Mouse (Mus musculus): Measurements from ENCODE around the gene Rftn1.

DNA sequence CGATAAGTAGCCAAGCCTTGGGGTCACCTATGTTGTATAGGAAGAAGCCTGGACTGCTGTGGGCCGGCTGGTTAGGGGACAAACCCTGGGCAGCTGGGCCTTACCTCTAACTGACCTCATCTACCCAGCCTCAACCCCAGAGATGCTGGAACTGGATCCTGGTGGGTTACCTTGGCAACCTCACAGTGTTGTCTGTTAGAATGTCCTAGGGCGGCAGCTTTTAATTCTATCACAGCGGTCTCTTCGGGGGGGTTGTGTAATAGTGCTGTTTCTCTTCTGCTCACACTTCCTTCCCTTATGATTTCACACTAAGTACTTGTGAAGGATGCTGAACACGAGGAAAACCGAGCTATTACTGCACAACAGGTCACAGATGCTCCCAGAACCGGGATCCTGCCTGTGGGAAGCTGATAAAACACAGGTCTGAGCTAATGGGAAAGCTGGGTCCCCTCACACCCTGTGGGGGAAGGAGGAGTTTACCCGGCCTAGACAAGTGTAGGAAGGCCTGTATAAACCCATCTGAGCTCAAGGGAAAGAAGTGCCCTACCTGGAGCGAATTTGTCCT, 2.0 kb upstream of the Rftn1 start:
- TF ChIP-seq CTCF (IDR thresholded peaks at IDR 0.05; ENCODE audit: extremely low read depth, insufficient read depth, low read length) (no peak), POLR2A (IDR thresholded peaks at IDR 0.05; ENCODE audit: extremely low read depth, insufficient read depth, low read length) (no peak)
